In genomic region chr6:127970120-127970519, GRCm38 (mm10) we compare ENCODE assay signal across 8 mouse cellular contexts.
DNase-seq lines count a peak whose midpoint lies in the region; ATAC-seq lines count a peak whose summit lies in the region.

No protein-coding gene starts in this region.

- H3K9ac ChIP-seq in forebrain, embryonic 15.5 days (replicated peaks), result no peak overlapping the region
- H3K9ac ChIP-seq in hindbrain, embryonic 12.5 days, result no peak overlapping the region

- H3K4me3 ChIP-seq in forebrain, embryonic 15.5 days, result no peak overlapping the region
- no peak overlapping the region for H3K4me3 ChIP-seq in hindbrain, embryonic 12.5 days

- H3K27me3 ChIP-seq in forebrain, embryonic 15.5 days, result no peaks in the 10 kb centered on the region
- H3K27me3 ChIP-seq in hindbrain, embryonic 12.5 days, result no peaks in the 10 kb centered on the region

- 5% methylated on average over 7 of the region's 7 CpGs for WGBS in forebrain, embryonic 15.5 days
- 7% methylated on average over 7 of the region's 7 CpGs for WGBS in hindbrain, embryonic 12.5 days

- no peaks in the 10 kb centered on the region for H3K9me3 ChIP-seq in forebrain, embryonic 15.5 days
- no peaks in the 10 kb centered on the region for H3K9me3 ChIP-seq in hindbrain, embryonic 12.5 days (replicated peaks)

- peak; percentile 71 for DNase-seq in R1 (ENCODE audit: low read depth, low spot score)
- DNase-seq in cerebellum, adult 11-12 months, result peak; percentile 85
- peak; percentile 78 to 79 for DNase-seq in layer of hippocampus, postnatal 36 days
- peak; percentile 84 for DNase-seq in mesoderm, embryonic 11.5 days (ENCODE audit: low read depth, low spot score)
- DNase-seq in skeletal muscle tissue, adult 2 months (ENCODE audit: low read depth, low spot score), result peak; percentile 57

- no peak overlapping the region for H3K27ac ChIP-seq in forebrain, embryonic 15.5 days (replicated peaks)
- no peak overlapping the region for H3K27ac ChIP-seq in hindbrain, embryonic 12.5 days

- ATAC-seq in forebrain, embryonic 15.5 days (replicated peaks), result peak; percentile 59
- peak; percentile 36; the same call in 1 of the 2 replicates for ATAC-seq in hindbrain, embryonic 12.5 days (ENCODE audit: low FRiP score)
- ATAC-seq in inflammation-experienced regulatory T-cells, adult 6 months, result no peak

- no peaks in the 10 kb centered on the region for H3K36me3 ChIP-seq in forebrain, embryonic 15.5 days
- no peaks in the 10 kb centered on the region for H3K36me3 ChIP-seq in hindbrain, embryonic 12.5 days

- no peak overlapping the region for H3K4me2 ChIP-seq in forebrain, embryonic 15.5 days (replicated peaks)
- H3K4me2 ChIP-seq in hindbrain, embryonic 12.5 days (replicated peaks), result no peak overlapping the region

- H3K4me1 ChIP-seq in forebrain, embryonic 15.5 days, result peaks cover 11% of the 10 kb centered on the region
- H3K4me1 ChIP-seq in hindbrain, embryonic 12.5 days, result peaks cover 41% of the 10 kb centered on the region
